Mouse (Mus musculus): ENCODE measurements around the gene N4bp3.

DNA sequence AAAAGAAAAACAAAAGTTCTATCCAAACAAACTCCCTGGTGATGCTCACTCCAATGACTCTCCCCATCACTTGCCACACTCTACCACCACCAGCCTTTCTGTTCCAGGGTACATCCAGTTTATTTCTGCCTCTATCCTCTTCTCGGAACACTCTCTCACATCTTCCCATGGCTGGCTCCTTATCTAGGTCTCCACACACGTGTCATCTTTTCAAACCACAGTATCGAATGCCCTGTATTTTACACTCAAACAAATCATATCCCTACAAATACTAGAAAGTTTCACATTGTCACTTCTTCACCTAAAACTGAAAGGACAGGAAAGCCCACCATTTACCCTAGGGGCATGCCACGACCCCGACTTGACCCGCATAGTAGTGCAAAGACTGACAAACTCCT, 15.5 kb downstream of the N4bp3 start:
- no peak for TF ChIP-seq POLR2A (IDR thresholded peaks at IDR 0.05; ENCODE audit: borderline replicate concordance, insufficient read depth, low read length)
- no peak for TF ChIP-seq CTCF (IDR thresholded peaks at IDR 0.05; ENCODE audit: borderline replicate concordance, insufficient read depth, low read depth, low read length)

All from cerebellum, adult 2 months (tissue).